Mouse (Mus musculus): ENCODE results near the gene Pole2. TPM values are rescaled to one million over a fixed set of nuclear protein-coding genes. Genes with fewer than 3 reads are reported as not detected.

Gene Pole2
- polyA plus RNA-seq, 1 experiment from 2014 or later = 15.3 TPM

DNA sequence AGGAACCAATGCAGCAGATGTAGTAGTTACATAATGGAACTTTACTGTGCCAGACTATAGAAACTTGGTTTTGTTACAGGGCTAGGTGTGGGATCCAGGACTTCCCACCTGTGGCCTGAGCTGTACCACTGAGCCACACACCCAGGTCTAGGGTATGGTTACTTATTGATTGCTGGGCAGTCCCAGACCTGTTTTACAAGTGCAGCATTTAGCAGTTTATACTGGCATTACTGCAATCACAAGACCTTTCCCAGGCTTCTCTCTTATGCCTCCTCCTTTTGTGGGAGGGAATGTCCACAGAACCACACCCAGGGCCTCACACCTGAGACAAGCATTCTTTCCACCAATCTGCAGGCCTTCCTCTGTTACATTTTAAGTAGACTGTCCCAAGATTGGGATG is 29.0 kb downstream of the Pole2 start:
- Histone ChIP-seq H3K9ac (ENCODE audit: low read depth, low read length) (no peak overlapping the region), H3K4me1 (ENCODE audit: control insufficient read depth, low read depth, low read length) (peaks cover 16% of the 10 kb centered on the region), H3K27me3 (ENCODE audit: control insufficient read depth, insufficient read depth, low read depth, low read length) (no peaks in the 10 kb centered on the region), H3K9me3 (replicated peaks; ENCODE audit: control insufficient read depth, low read length) (no peaks in the 10 kb centered on the region), H3K4me3 (ENCODE audit: low read depth, low read length) (no peak overlapping the region), H3K36me3 (ENCODE audit: control insufficient read depth, insufficient read depth) (peaks cover 18% of the 10 kb centered on the region), H3K4me2 (ENCODE audit: low read depth, low read length) (peak overlapping the region; percentile 98; the same call in 1 of the 2 replicates), H3K27ac (ENCODE audit: low read length) (no peak overlapping the region)
- ATAC-seq (ENCODE audit: low read depth) = no peak

DNA sequence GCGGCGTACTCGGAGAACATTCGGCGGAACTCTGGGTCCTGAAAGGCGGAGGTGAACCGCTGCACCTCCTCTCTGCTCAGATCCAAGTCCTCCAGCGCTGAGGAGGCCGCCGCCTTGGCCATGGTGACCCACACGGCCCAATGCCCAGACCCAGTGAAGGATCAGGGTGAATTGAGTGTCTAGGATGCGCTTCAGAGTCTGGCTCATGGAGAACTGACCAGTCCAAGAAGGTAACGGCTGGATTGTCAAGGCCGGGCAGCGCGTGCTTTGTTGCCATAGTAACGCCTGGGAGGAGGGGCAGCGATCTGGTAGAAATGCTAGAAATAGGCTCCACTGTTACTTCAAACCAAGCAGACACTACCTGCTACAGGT is 29.8 kb downstream of the Pole2 start, which contains the start of gene Dnaaf2:
Gene Dnaaf2 (minus strand): TSS at position 266 of the 372 bp plus-strand sequence.
- Histone ChIP-seq H3K4me1 (ENCODE audit: control insufficient read depth, low read depth, low read length) (peaks cover 18% of the 10 kb centered on the region), H3K27ac (ENCODE audit: low read length) (peak within 1 kb of the TSS; percentile 91), H3K36me3 (ENCODE audit: control insufficient read depth, insufficient read depth) (peaks cover 16% of the 10 kb centered on the region), H3K4me2 (ENCODE audit: low read depth, low read length) (peak within 1 kb of the TSS; percentile 98), H3K4me3 (ENCODE audit: low read depth, low read length) (peak within 1 kb of the TSS; percentile 100), H3K9me3 (replicated peaks; ENCODE audit: control insufficient read depth, low read length) (no peaks in the 10 kb centered on the region), H3K27me3 (ENCODE audit: control insufficient read depth, insufficient read depth, low read depth, low read length) (no peaks in the 10 kb centered on the region), H3K9ac (ENCODE audit: low read depth, low read length) (peak within 1 kb of the TSS; percentile 82)
- peak; percentile 37 for ATAC-seq (ENCODE audit: low read depth)
- WGBS (ENCODE audit: insufficient replicate concordance) = under 1% methylated on average over 18 of the region's 18 CpGs

DNA sequence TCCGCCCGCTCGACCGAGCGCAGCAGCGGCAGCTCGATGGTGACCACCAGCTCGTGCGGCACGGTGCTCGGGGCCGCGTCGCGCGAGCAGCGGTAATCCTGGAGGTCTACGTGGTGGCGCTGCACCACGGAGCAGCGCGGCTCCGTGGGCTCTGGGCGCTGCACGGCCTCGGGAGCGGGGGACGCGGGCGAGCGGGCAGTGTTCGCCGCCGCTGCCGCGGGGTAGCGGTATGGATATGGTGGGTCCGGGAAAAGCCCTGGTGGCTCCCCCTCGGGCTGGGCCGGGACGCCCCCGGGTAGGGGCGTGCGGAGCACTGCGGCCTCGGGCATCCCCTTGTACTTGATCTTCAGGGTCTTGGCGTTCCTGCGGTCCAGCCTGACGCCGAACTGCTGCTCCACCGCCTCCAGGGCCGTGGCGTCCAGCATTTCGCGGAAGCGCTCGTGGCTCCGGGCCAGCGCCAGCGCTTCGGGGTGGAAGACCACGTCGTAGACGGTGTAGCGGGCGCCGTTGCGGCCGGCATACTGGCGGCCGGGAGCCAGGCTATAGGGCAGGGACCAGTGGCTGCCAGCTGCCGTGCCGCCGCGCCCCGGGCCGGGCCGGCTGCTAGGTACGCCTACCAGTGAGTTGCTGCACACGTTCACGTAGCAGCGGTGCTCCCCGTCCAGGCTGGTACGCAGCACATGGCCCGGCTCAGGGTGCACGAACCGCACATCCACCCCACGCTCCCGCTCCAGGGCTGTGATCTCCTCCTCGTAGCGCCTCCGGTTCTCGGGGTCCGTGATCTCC is 30.4 kb downstream of the Pole2 start:
- H3K9me3 ChIP-seq (replicated peaks; ENCODE audit: control insufficient read depth, low read length) = no peaks in the 10 kb centered on the region
- peaks cover 18% of the 10 kb centered on the region for H3K4me1 ChIP-seq (ENCODE audit: control insufficient read depth, low read depth, low read length)
- H3K9ac ChIP-seq (ENCODE audit: low read depth, low read length) = peak overlapping the region; percentile 82
- H3K27me3 ChIP-seq (ENCODE audit: control insufficient read depth, insufficient read depth, low read depth, low read length) = no peaks in the 10 kb centered on the region
- peaks cover 14% of the 10 kb centered on the region for H3K36me3 ChIP-seq (ENCODE audit: control insufficient read depth, insufficient read depth)
- ATAC-seq (ENCODE audit: low read depth) = peak; percentile 84
- WGBS (ENCODE audit: insufficient replicate concordance) = under 1% methylated on average over 94 of the region's 94 CpGs
- peak overlapping the region; percentile 100 for H3K4me3 ChIP-seq (ENCODE audit: low read depth, low read length)
- H3K27ac ChIP-seq (ENCODE audit: low read length) = peak overlapping the region; percentile 91
- peak overlapping the region; percentile 98 for H3K4me2 ChIP-seq (ENCODE audit: low read depth, low read length)

DNA sequence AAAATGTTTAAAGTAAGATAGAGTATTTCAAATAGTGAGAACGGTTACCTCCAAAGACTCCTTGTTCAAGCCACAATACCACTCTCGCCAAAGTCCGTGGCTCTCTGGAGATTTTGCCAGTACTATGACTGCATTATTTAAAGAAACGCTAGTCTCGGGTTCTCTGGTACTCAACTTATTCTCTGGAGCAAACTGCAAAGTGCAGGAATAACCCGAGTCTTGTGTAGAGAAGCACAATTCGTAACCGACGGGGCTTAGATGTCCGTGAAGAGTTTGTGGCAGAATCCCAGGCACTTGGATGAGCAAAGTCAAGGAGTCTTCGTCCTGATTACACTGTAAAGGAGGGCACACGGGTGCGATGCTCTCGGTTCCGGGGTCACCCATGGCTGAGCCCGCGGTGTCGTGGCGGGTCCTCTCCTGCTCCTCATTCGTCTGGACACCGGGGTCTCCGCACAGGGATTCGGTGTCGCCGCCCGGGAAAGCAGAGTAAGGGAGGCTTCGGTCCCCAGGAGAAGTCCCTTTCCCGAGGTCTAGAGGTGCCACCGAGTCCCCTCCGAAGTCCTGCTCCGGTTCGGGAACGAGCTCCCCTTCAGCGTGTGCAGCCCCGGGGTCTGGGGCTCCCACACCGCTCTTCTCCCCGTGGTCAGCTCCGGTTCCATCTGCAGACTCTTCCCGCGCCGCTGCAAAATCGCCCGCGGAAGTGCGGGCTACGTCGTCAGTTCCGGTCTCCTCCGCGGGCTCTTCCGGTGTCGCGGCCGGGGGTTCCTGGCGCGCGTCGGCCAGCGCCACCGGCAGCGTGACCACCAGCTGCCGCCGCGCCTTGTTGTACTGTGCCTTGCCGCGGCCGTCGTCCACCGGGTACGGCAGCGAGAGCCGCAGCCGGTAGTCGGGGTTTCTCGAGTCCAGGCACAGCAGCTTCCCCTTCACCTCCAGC is 31.3 kb downstream of the Pole2 start, which contains the start of gene Gm49383:
Gene Gm49383 (minus strand): TSS at position 661 of the 934 bp plus-strand sequence.
- Histone ChIP-seq H3K9ac (ENCODE audit: low read depth, low read length) (peak within 1 kb of the TSS; percentile 82), H3K4me1 (ENCODE audit: control insufficient read depth, low read depth, low read length) (peaks cover 18% of the 10 kb centered on the region), H3K27me3 (ENCODE audit: control insufficient read depth, insufficient read depth, low read depth, low read length) (no peaks in the 10 kb centered on the region), H3K4me2 (ENCODE audit: low read depth, low read length) (peak within 1 kb of the TSS; percentile 98), H3K4me3 (ENCODE audit: low read depth, low read length) (peak within 1 kb of the TSS; percentile 100), H3K9me3 (replicated peaks; ENCODE audit: control insufficient read depth, low read length) (no peaks in the 10 kb centered on the region), H3K36me3 (ENCODE audit: control insufficient read depth, insufficient read depth) (peaks cover 10% of the 10 kb centered on the region), H3K27ac (ENCODE audit: low read length) (peak within 1 kb of the TSS; percentile 91)
- ATAC-seq (ENCODE audit: low read depth) = peak; percentile 74
- under 1% methylated on average over 75 of the region's 75 CpGs for WGBS (ENCODE audit: insufficient replicate concordance)

DNA sequence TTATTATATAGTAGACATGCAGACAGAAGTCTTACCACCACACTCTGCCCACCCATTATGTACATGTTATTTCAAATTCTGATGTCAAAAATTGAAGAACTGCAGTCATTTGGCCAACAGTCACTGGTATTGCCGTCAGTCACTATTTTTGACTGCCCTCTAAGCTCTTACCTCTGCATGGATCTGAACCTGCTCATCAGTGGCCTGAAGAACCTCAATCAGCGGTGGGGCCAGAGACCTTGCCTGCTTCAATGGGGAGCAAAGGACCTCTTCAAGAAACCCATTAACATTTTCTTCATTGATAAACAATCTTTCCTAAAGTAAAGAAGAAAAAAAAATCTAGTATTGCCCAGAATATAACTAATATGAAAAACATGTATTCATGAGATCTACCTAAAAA is 35.4 kb downstream of the Pole2 start:
- no peaks in the 10 kb centered on the region for H3K9me3 ChIP-seq (replicated peaks; ENCODE audit: control insufficient read depth, low read length)
- no peak overlapping the region for H3K9ac ChIP-seq (ENCODE audit: low read depth, low read length)
- ATAC-seq (ENCODE audit: low read depth) = no peak
- no peaks in the 10 kb centered on the region for H3K27me3 ChIP-seq (ENCODE audit: control insufficient read depth, insufficient read depth, low read depth, low read length)
- peaks cover 7% of the 10 kb centered on the region for H3K4me1 ChIP-seq (ENCODE audit: control insufficient read depth, low read depth, low read length)
- no peak overlapping the region for H3K4me2 ChIP-seq (ENCODE audit: low read depth, low read length)
- peaks cover 20% of the 10 kb centered on the region for H3K36me3 ChIP-seq (ENCODE audit: control insufficient read depth, insufficient read depth)
- H3K4me3 ChIP-seq (ENCODE audit: low read depth, low read length) = no peak overlapping the region
- WGBS (ENCODE audit: insufficient replicate concordance) = 73% methylated on average over 2 of the region's 2 CpGs
- H3K27ac ChIP-seq (ENCODE audit: low read length) = no peak overlapping the region

DNA sequence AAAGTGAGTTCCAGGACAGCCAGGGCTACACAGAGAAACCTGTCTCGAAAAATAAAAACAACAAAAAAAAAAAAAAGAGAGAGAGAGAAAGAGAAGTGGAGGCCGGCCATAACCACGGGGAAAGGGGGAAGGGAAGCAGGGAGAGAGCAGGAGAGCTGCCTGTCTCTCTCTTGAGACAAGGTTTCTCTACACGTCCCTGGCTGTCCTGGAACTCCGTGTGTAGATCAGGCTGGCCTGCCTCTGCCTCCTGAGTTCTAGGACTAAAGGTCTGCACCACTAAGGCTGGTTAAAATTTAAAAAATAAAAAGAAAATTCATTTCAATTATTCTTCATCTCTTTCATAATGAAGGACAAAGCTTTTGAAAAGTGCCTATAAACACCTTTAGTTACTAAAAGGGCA is 36.6 kb downstream of the Pole2 start:
- no peak for ATAC-seq (ENCODE audit: low read depth)
- Histone ChIP-seq H3K9me3 (replicated peaks; ENCODE audit: control insufficient read depth, low read length) (no peaks in the 10 kb centered on the region), H3K4me3 (ENCODE audit: low read depth, low read length) (no peak overlapping the region), H3K4me2 (ENCODE audit: low read depth, low read length) (no peak overlapping the region), H3K9ac (ENCODE audit: low read depth, low read length) (no peak overlapping the region), H3K4me1 (ENCODE audit: control insufficient read depth, low read depth, low read length) (peaks cover 15% of the 10 kb centered on the region), H3K27me3 (ENCODE audit: control insufficient read depth, insufficient read depth, low read depth, low read length) (no peaks in the 10 kb centered on the region), H3K36me3 (ENCODE audit: control insufficient read depth, insufficient read depth) (peaks cover 20% of the 10 kb centered on the region), H3K27ac (ENCODE audit: low read length) (no peak overlapping the region)
- 78% methylated on average over 5 of the region's 5 CpGs for WGBS (ENCODE audit: insufficient replicate concordance)

DNA sequence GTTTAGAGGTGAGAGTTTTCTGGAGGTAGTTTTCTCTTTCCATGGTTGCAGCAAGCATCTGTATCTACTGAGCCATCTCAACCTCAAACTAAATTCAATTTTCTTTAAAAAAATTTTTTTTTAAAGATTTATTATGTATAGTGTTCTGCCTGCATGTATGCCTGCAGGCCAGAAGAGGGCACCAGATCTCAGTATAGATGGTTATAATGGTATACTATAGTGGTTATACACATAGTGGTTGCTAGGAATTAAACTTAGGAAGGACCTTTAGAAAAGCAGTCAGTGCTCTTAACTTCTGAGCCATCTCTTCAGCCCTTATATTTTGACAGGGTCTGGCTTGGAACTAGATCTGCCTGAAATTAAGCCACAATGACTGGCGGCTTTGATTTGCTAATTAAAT is 37.5 kb downstream of the Pole2 start:
- Histone ChIP-seq H3K9ac (ENCODE audit: low read depth, low read length) (no peak overlapping the region), H3K4me3 (ENCODE audit: low read depth, low read length) (no peak overlapping the region), H3K9me3 (replicated peaks; ENCODE audit: control insufficient read depth, low read length) (no peaks in the 10 kb centered on the region), H3K27me3 (ENCODE audit: control insufficient read depth, insufficient read depth, low read depth, low read length) (no peaks in the 10 kb centered on the region), H3K27ac (ENCODE audit: low read length) (no peak overlapping the region), H3K4me1 (ENCODE audit: control insufficient read depth, low read depth, low read length) (peaks cover 17% of the 10 kb centered on the region), H3K4me2 (ENCODE audit: low read depth, low read length) (no peak overlapping the region), H3K36me3 (ENCODE audit: control insufficient read depth, insufficient read depth) (peaks cover 20% of the 10 kb centered on the region)
- WGBS (ENCODE audit: insufficient replicate concordance) = 86% methylated on average over 1 of the region's 1 CpGs
- ATAC-seq (ENCODE audit: low read depth) = no peak

DNA sequence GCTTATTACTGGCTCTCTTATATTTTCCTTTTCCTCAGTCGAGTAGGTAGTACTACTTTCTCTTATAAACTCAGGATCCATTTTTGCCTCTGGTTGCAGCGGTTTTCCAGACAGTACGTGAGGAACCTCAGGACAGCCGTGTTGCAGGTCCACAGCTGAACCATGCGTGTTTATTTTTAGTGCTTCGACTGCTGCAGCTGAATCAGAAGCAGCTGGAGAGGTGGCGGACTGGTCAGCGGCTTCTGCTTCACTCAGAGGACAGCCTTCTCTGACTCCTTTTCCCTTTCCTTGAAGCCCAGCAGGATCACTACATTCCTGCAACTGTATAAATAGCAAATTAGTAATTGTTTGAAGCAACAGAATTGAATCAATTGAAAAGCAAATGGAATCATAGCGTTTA is 37.9 kb downstream of the Pole2 start:
- Histone ChIP-seq H3K4me1 (ENCODE audit: control insufficient read depth, low read depth, low read length) (peaks cover 20% of the 10 kb centered on the region), H3K4me2 (ENCODE audit: low read depth, low read length) (no peak overlapping the region), H3K4me3 (ENCODE audit: low read depth, low read length) (no peak overlapping the region), H3K27me3 (ENCODE audit: control insufficient read depth, insufficient read depth, low read depth, low read length) (no peaks in the 10 kb centered on the region), H3K9ac (ENCODE audit: low read depth, low read length) (no peak overlapping the region), H3K36me3 (ENCODE audit: control insufficient read depth, insufficient read depth) (peaks cover 20% of the 10 kb centered on the region), H3K9me3 (replicated peaks; ENCODE audit: control insufficient read depth, low read length) (no peaks in the 10 kb centered on the region), H3K27ac (ENCODE audit: low read length) (no peak overlapping the region)
- WGBS (ENCODE audit: insufficient replicate concordance) = 81% methylated on average over 9 of the region's 9 CpGs
- no peak for ATAC-seq (ENCODE audit: low read depth)

Measured in liver, embryonic 16.5 days (tissue).